Mouse (Mus musculus) olfactory bulb, adult 2 months (tissue): ENCODE data around the gene Polr3b.

ENCODE experiments used
- CTCF ChIP-seq: fragments of 200-500 bp; IDR thresholded peaks from 2 replicates; pipeline ENCODE4 v1.5.1; 2012; ENCODE audit warnings: low read depth, mild to moderate bottlenecking, low read length, moderate library complexity; ENCODE audit not compliant: insufficient read depth
- POLR2A ChIP-seq: fragments of 200-500 bp; IDR thresholded peaks from 2 replicates; pipeline ENCODE4 v1.6.1; 2012; ENCODE audit warnings: mild to moderate bottlenecking, low read depth, low read length, moderate library complexity; ENCODE audit not compliant: insufficient read depth

GRCm38 (mm10) chr10:84658088-84658848 lies 36.2 kb downstream of the Polr3b start:
- TF ChIP-seq POLR2A (no peak), CTCF (no peak)
